Comparison of ENCODE assay signal across 8 mouse cellular contexts in genomic region chr13:49364716-49365115, GRCm38 (mm10). TPM values are rescaled to one million over a fixed set of nuclear protein-coding genes. Genes with fewer than 3 reads are reported as not detected.
A peak's percentile ranks its signal among the peaks of the same experiment; 100 is the strongest.
DNase-seq lines count a peak whose midpoint lies in the region.
"Had no signal": no experiment of that assay in that cellular context is flagged by ENCODE, and none has a peak within 500 bp of the region (broad histone marks: within the 10 kb centered on the region; RNA-seq: fewer than 3 reads in every experiment).

No protein-coding gene starts in this region.

- DNase-seq in ovary, adult 18-20 months (ENCODE audit: low spot score) = peak; percentile 45
- no peak for DNase-seq in ovary, postnatal 14 days (ENCODE audit: low spot score)
- DNase-seq in adrenal gland, postnatal 14 days = peak; percentile 77
- DNase-seq in heart, adult 8-10 months (ENCODE audit: low spot score) = peak; percentile 80
- peak; percentile 86 for DNase-seq in skeletal muscle tissue, adult 2 months (ENCODE audit: low read depth, low spot score)
- DNase-seq in T-cell, adult 2 months (ENCODE audit: low spot score) = no peak
- DNase-seq in cerebellum, postnatal 36 days = no peak
- DNase-seq: right cerebral cortex, postnatal 25 days had no signal

RNA-seq across cellular contexts. Expression of gene Bicd2, which starts 23.3 kb away (rescaled TPM):
- total RNA-seq in adrenal gland, postnatal 14 days (2021) = 38.2 TPM in 2 replicates
- total RNA-seq in heart, adult 8-10 months (2022) = 10 to 100 TPM; 67.9 to 79.2 (median 73.3) TPM

RNA-seq across cellular contexts. Expression of gene Fgd3, which starts 44.6 kb away (rescaled TPM):
- total RNA-seq in adrenal gland, postnatal 14 days (2021) = 2.7 and 7.7 TPM in 2 replicates
- 1 to 10 TPM; 1.2 to 2.4 (median 1.7) TPM for total RNA-seq in heart, adult 8-10 months (2022)

RNA-seq across cellular contexts. Expression of gene Ippk, which starts 56.3 kb away (rescaled TPM):
- total RNA-seq in adrenal gland, postnatal 14 days (2021) = 21.8 and 27.5 TPM in 2 replicates
- total RNA-seq in heart, adult 8-10 months (2022) = 1 to 10 TPM; 5.5 to 7.5 (median 7.1) TPM

Comparison
In these comparisons a context has a peak if more than half of its experiments do, and no peak if none do; other contexts are left out.
1. DNase-seq: peak in ovary, adult 18-20 months (single experiment), adrenal gland, postnatal 14 days (single experiment), heart, adult 8-10 months (single experiment) and skeletal muscle tissue, adult 2 months (single experiment); none in ovary, postnatal 14 days (single experiment), T-cell, adult 2 months (single experiment) and cerebellum, postnatal 36 days (0 of 2).